Mouse (Mus musculus) forebrain, embryonic 13.5 days (tissue): Measurements from ENCODE around the gene Snai3. TPM values are rescaled to one million over a fixed set of nuclear protein-coding genes. Genes with fewer than 3 reads are reported as not detected.

Experiments used
- ATAC-seq: fragments of 200-750 bp; cut with Nextera tagmentation; 2 replicates; pipeline ENCODE4 v1.8.0; 2017
- H3K27ac ChIP-seq: fragments of 300-500 bp; sonication (generic); 2 replicates; pipeline ENCODE4 v1.5.1; 2015; ENCODE audit warnings: inconsistent platforms, mild to moderate bottlenecking, moderate library complexity
- H3K27me3 ChIP-seq: fragments of 300-500 bp; sonication (generic); 2 replicates; pipeline ENCODE4 v1.6.1; 2015; ENCODE audit warnings: mild to moderate bottlenecking, inconsistent platforms
- H3K36me3 ChIP-seq: fragments of 300-500 bp; sonication (generic); 2 replicates; pipeline ENCODE4 v1.6.1; 2015; ENCODE audit warnings: mild to moderate bottlenecking, inconsistent platforms; ENCODE audit not compliant: poor library complexity, severe bottlenecking
- H3K4me1 ChIP-seq: fragments of 300-500 bp; sonication (generic); 2 replicates; pipeline ENCODE4 v1.6.1; 2015; ENCODE audit warnings: inconsistent platforms
- H3K4me2 ChIP-seq: fragments of 300-500 bp; sonication (generic); 2 replicates; pipeline ENCODE4 v1.6.1; 2015; ENCODE audit warnings: inconsistent platforms, mild to moderate bottlenecking, moderate library complexity
- H3K4me3 ChIP-seq: fragments of 300-500 bp; sonication (generic); 2 replicates; pipeline ENCODE4 v1.5.1; 2015; ENCODE audit warnings: mild to moderate bottlenecking, inconsistent platforms
- H3K9ac ChIP-seq: fragments of 300-500 bp; sonication (generic); 2 replicates; pipeline ENCODE4 v1.6.1; 2015; ENCODE audit warnings: mild to moderate bottlenecking, inconsistent platforms
- H3K9me3 ChIP-seq: fragments of 300-500 bp; sonication (generic); replicated peaks from 2 replicates; pipeline ENCODE4 v1.6.1; 2016; ENCODE audit warnings: inconsistent platforms
- WGBS: fragments of 180-500 bp; shearing (Covaris S2); methylation state at CpG from one replicate; pipeline ENCODE4 v1.1.7; 2015; 5-methylcytosine and 5-hydroxymethylcytosine counted together
- microRNA-seq: library from miRNA; unstranded; fragments of <30 nt; microRNA quantifications from one replicate; pipeline ENCODE4, GENCODE M21; 2016
- polyA plus RNA-seq: library from polyadenylated mRNA; unstranded; fragments of >200 nt; fragmentation: Nextera tagmentation; extraction: Ambion mirVana; gene quantifications from 2 replicates; pipeline ENCODE4 v1.2.1, GENCODE M21; 2015

Snai3 gene
- polyA plus RNA-seq, 1 experiment from 2014 or later: 0.10 TPM

- Histone ChIP-seq H3K27ac (no peak overlapping the region), H3K27me3 (no peaks in the 10 kb centered on the region), H3K9me3 (no peaks in the 10 kb centered on the region), H3K4me2 (no peak overlapping the region), H3K9ac (no peak overlapping the region), H3K4me3 (no peak overlapping the region), H3K4me1 (no peaks in the 10 kb centered on the region), H3K36me3 (peaks cover 15% of the 10 kb centered on the region)
- no peak for ATAC-seq
- 90% methylated on average over 24 of the region's 24 CpGs for WGBS
Observed at GRCm38 (mm10) chr8:122423217-122423616, 37.3 kb downstream of the Snai3 start.

GRCm38 (mm10) chr8:122421376-122422070, 39.0 kb downstream of the Snai3 start, which contains the start of gene Il17c:
Gene Il17c, plus strand, starts transcription at chr8:122422020.
- no peak for ATAC-seq
- 88% methylated on average over 14 of the region's 14 CpGs for WGBS
- H3K4me2 ChIP-seq: no peak within 1 kb of the TSS

GRCm38 (mm10) chr8:122419881-122420555, 40.5 kb downstream of the Snai3 start:
- no peak overlapping the region for H3K4me3 ChIP-seq
- no peaks in the 10 kb centered on the region for H3K4me1 ChIP-seq
- no peaks in the 10 kb centered on the region for H3K27me3 ChIP-seq
- no peak for ATAC-seq
- WGBS: 70% methylated on average over 9 of the region's 9 CpGs
- no peak overlapping the region for H3K4me2 ChIP-seq
- 0 out of 2 replicates have a peak overlapping the region, but pooled peaks have one; percentile 10 for H3K27ac ChIP-seq
- no peaks in the 10 kb centered on the region for H3K9me3 ChIP-seq
- no peak overlapping the region for H3K9ac ChIP-seq
- H3K36me3 ChIP-seq: peaks cover 45% of the 10 kb centered on the region

More at GRCm38 (mm10) chr8:122421376-122422070, 39.0 kb downstream of the Snai3 start, which contains the start of gene Il17c:
- Histone ChIP-seq H3K27ac (no peak within 1 kb of the TSS), H3K9me3 (no peaks in the 10 kb centered on the region), H3K36me3 (peaks cover 30% of the 10 kb centered on the region), H3K9ac (no peak within 1 kb of the TSS), H3K4me1 (no peaks in the 10 kb centered on the region), H3K27me3 (no peaks in the 10 kb centered on the region), H3K4me3 (no peak within 1 kb of the TSS)

GRCm38 (mm10) chr8:122415554-122415953, 45.0 kb downstream of the Snai3 start:
- Histone ChIP-seq H3K27ac (no peak overlapping the region), H3K36me3 (peaks cover 90% of the 10 kb centered on the region), H3K9me3 (no peaks in the 10 kb centered on the region), H3K9ac (no peak overlapping the region), H3K27me3 (no peaks in the 10 kb centered on the region), H3K4me1 (no peaks in the 10 kb centered on the region), H3K4me2 (no peak overlapping the region), H3K4me3 (no peak overlapping the region)
- no peak for ATAC-seq
- 90% methylated on average over 6 of the region's 6 CpGs for WGBS

GRCm38 (mm10) chr8:122414311-122414710, 46.2 kb downstream of the Snai3 start:
- ATAC-seq: no peak
- Histone ChIP-seq H3K4me1 (no peaks in the 10 kb centered on the region), H3K36me3 (peaks cover 98% of the 10 kb centered on the region), H3K27me3 (no peaks in the 10 kb centered on the region), H3K9me3 (no peaks in the 10 kb centered on the region), H3K4me3 (no peak overlapping the region), H3K27ac (no peak overlapping the region), H3K4me2 (no peak overlapping the region), H3K9ac (no peak overlapping the region)
- 86% methylated on average over 9 of the region's 9 CpGs for WGBS

- Histone ChIP-seq H3K4me2 (no peak overlapping the region), H3K27ac (no peak overlapping the region), H3K9me3 (no peaks in the 10 kb centered on the region), H3K27me3 (no peaks in the 10 kb centered on the region), H3K9ac (no peak overlapping the region), H3K4me1 (no peaks in the 10 kb centered on the region), H3K36me3 (peaks cover 99% of the 10 kb centered on the region), H3K4me3 (no peak overlapping the region)
- no peak for ATAC-seq
- WGBS: 95% methylated on average over 7 of the region's 7 CpGs
Observed at GRCm38 (mm10) chr8:122407678-122408077, 52.9 kb downstream of the Snai3 start.

GRCm38 (mm10) chr8:122405146-122405805, 55.3 kb downstream of the Snai3 start:
- Histone ChIP-seq H3K9ac (no peak overlapping the region), H3K4me1 (no peaks in the 10 kb centered on the region), H3K27ac (no peak overlapping the region), H3K4me2 (no peak overlapping the region), H3K36me3 (peaks cover 99% of the 10 kb centered on the region), H3K9me3 (no peaks in the 10 kb centered on the region), H3K27me3 (no peaks in the 10 kb centered on the region), H3K4me3 (no peak overlapping the region)
- WGBS: 91% methylated on average over 9 of the region's 9 CpGs
- no peak for ATAC-seq

Small RNA genes lying within 50 kb of the gene (microRNA-seq; reads per million reads assigned to microRNA genes)
- gene Gm24366: not detected

Other genes starting within 250 kb of the Snai3 start
- 0.48 and 0.49 TPM in 2 replicates for gene Zfpm1, start 178.6 kb downstream of the Snai3 start, polyA plus RNA-seq
- not detected in 2 replicates for gene Trhr2, start 100.0 kb downstream of the Snai3 start, polyA plus RNA-seq
- 47.4 and 52.2 TPM in 2 replicates for gene Zc3h18, start 84.1 kb downstream of the Snai3 start, polyA plus RNA-seq
- gene Il17c, start 38.7 kb downstream of the Snai3 start, polyA plus RNA-seq: not detected in 2 replicates
- gene Cyba, start 27.8 kb downstream of the Snai3 start, polyA plus RNA-seq: 28.8 and 33.9 TPM in 2 replicates
- gene Mvd, start 17.3 kb downstream of the Snai3 start, polyA plus RNA-seq: 38.3 and 42.2 TPM in 2 replicates
- 33.6 and 36.1 TPM in 2 replicates for gene Rnf166, start 15.3 kb upstream of the Snai3 start, polyA plus RNA-seq
- 69.1 and 69.9 TPM in 2 replicates for gene Ctu2, start 15.4 kb upstream of the Snai3 start, polyA plus RNA-seq
- 1.4 and 2.0 TPM in 2 replicates for gene Piezo1, start 90.6 kb upstream of the Snai3 start, polyA plus RNA-seq
- 29.1 and 32.3 TPM in 2 replicates for gene Cdt1, start 107.3 kb upstream of the Snai3 start, polyA plus RNA-seq
- gene Aprt, start 116.2 kb upstream of the Snai3 start, polyA plus RNA-seq: 193 and 198 TPM in 2 replicates
- 3.0 and 3.2 TPM in 2 replicates for gene Galns, start 150.7 kb upstream of the Snai3 start, polyA plus RNA-seq
- gene Trappc2l, start 150.9 kb upstream of the Snai3 start, polyA plus RNA-seq: 69.3 and 79.6 TPM in 2 replicates
- gene Pabpn1l, start 162.0 kb upstream of the Snai3 start, polyA plus RNA-seq: not detected in 2 replicates
- 12.4 and 13.9 TPM in 2 replicates for gene Cbfa2t3, start 238.4 kb upstream of the Snai3 start, polyA plus RNA-seq